Mouse (Mus musculus) olfactory bulb, adult 2 months (tissue): Measurements from ENCODE around the gene Ehd4.

Experiments
- CTCF ChIP-seq: fragments of 200-500 bp; IDR thresholded peaks from 2 replicates; pipeline ENCODE4 v1.5.1; 2012; ENCODE audit warnings: low read depth, mild to moderate bottlenecking, low read length, moderate library complexity; ENCODE audit not compliant: insufficient read depth
- POLR2A ChIP-seq: fragments of 200-500 bp; IDR thresholded peaks from 2 replicates; pipeline ENCODE4 v1.6.1; 2012; ENCODE audit warnings: mild to moderate bottlenecking, low read depth, low read length, moderate library complexity; ENCODE audit not compliant: insufficient read depth

DNA sequence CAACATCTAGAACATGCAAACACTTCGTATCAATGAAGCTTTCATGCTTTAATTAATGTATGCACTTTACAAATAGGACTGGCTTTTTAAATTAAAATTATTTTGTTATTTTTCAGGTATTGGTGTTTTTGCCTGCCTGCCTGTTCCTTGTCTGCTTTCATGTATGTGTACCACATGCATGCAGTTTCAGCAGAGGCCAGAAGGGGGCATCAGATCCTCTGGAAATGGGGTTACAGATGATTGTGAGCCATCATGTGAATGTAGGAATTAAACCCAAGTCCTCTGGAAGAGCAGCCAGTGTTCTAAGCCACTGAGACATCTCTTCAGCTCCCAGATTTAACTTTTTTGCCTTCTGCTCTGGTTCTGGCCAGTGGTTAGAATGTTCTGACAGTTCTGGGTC, 33.2 kb upstream of the Ehd4 start:
- TF ChIP-seq CTCF (no peak), POLR2A (no peak)
